Mouse (Mus musculus) activated CD4-positive, CD25-positive, alpha-beta regulatory T cell, adult 9 weeks (primary cell): ENCODE measurements around the gene Klra4. TPM values are rescaled to one million over a fixed set of nuclear protein-coding genes. Genes with fewer than 3 reads are reported as not detected.

ENCODE experiments used
- polyA plus RNA-seq: library from polyadenylated mRNA; unstranded; fragments of 100-300 nt; shearing (Covaris generic); gene quantifications from one replicate; pipeline ENCODE4 v1.2.1, GENCODE M21; 2017

Gene Klra4
- polyA plus RNA-seq = not detected

GRCm38 (mm10) chr6:130067171-130067570 is at the start of gene Klra4:
Gene Klra4 (minus strand): TSS chr6:130067271.

GRCm38 (mm10) chr6:130026854-130027253 is 40.2 kb downstream of the Klra4 start, which contains the start of gene Klra6:
Gene Klra6 (minus strand): TSS chr6:130026954.

Other genes with a start within 250 kb of the Klra4 start
- not detected for gene Gm17631, start 204.6 kb downstream of the Klra4 start, polyA plus RNA-seq
- gene Klra17, start 190.6 kb downstream of the Klra4 start, polyA plus RNA-seq = not detected
- not detected for gene Klra5, start 149.6 kb downstream of the Klra4 start, polyA plus RNA-seq
- gene Klra6, start 40.3 kb downstream of the Klra4 start, polyA plus RNA-seq = not detected
- not detected for gene Klra8, start 62.6 kb upstream of the Klra4 start, polyA plus RNA-seq
- gene Klra9, start 125.8 kb upstream of the Klra4 start, polyA plus RNA-seq = not detected
- not detected for gene Klra7, start 166.1 kb upstream of the Klra4 start, polyA plus RNA-seq
- not detected for gene Klra10, start 214.7 kb upstream of the Klra4 start, polyA plus RNA-seq